Mouse (Mus musculus) stomach, postnatal 0 days (tissue): ENCODE data around the gene Yeats4.

Source experiments
- CTCF ChIP-seq: IDR thresholded peaks from 2 replicates; pipeline ENCODE4 v1.5.1; 2016; ENCODE audit warnings: antibody characterized with exemption, low read depth, mild to moderate bottlenecking, moderate library complexity
- EP300 ChIP-seq: optimal IDR thresholded peaks from 2 replicates; pipeline ENCODE3; 2016; ENCODE audit warnings: antibody characterized with exemption

- no peak for TF ChIP-seq CTCF
- no peak for TF ChIP-seq EP300
Measured at GRCm38 (mm10) chr10:117185399-117186089, 38.8 kb downstream of the Yeats4 start.
